Mouse (Mus musculus): Measurements from ENCODE around the gene Pfn4.

DNA sequence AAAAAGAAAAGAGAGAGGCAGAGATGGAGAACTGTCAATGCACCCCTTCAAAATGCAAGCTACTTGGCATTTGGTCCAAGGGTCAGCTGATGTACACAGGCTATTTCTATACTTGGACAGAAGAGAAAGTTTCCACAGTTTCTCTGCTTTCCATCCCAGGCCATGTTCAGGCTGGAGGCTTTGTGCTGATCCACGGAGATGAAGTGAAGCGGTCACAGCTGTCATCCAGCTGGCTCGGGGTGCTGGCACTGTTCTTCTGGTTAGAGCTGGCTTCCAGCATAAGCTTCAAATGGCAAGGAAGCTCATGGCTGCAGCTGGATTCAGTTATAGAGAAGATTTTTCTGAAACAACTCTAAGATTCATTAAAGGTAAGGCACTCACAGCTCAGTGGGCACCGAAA, 44.8 kb downstream of the Pfn4 start:
- TF ChIP-seq PAX5 (IDR thresholded peaks at IDR 0.05; ENCODE audit: low read length) = no peak
- no peak for TF ChIP-seq CTCF (conservative IDR thresholded peaks at IDR 0.05 in 1 of 2, IDR thresholded peaks at IDR 0.05 in 1 of 2; ENCODE audit: low read depth in 2 of 2, low read length in 2 of 2)
- TF ChIP-seq CHD2 (IDR thresholded peaks at IDR 0.05; ENCODE audit: low read length) = no peak
- TF ChIP-seq ELF1 (IDR thresholded peaks at IDR 0.05; ENCODE audit: low read depth, low read length) = no peak
- no peak for TF ChIP-seq TCF12 (IDR thresholded peaks at IDR 0.05; ENCODE audit: low read depth, low read length)
- no peak for TF ChIP-seq EP300 (IDR thresholded peaks at IDR 0.05; ENCODE audit: low read length)

All from CH12.LX (cell line).